Mouse (Mus musculus): Measurements from ENCODE around the gene Spon2. TPM values are rescaled to one million over a fixed set of nuclear protein-coding genes. Genes with fewer than 3 reads are reported as not detected.

Spon2 gene
- polyA plus RNA-seq, 1 experiment = 8.9 TPM

- no peak for DNase-seq (ENCODE audit: low read depth in 1 of 2, low spot score in 2 of 2)
- Histone ChIP-seq H3K27me3 (ENCODE audit: control insufficient read depth, insufficient read depth, low read length) (no peaks in the 10 kb centered on the region), H3K4me1 (ENCODE audit: control insufficient read depth, insufficient read depth, insufficient read length) (peaks cover 3% of the 10 kb centered on the region; the same call in 1 of the 2 replicates), H3K27ac (ENCODE audit: insufficient read depth, low read length) (0 out of 2 replicates have a peak overlapping the region, but pooled peaks have one; percentile 10), H3K36me3 (ENCODE audit: control insufficient read depth, insufficient read depth, low read length) (no peaks in the 10 kb centered on the region), H3K4me3 (ENCODE audit: extremely low read depth, insufficient read depth, insufficient read length) (no peak overlapping the region)
- TF ChIP-seq POLR2A (IDR thresholded peaks at IDR 0.05; ENCODE audit: low read depth, low read length) = no peak
- TF ChIP-seq CTCF (IDR thresholded peaks at IDR 0.05; ENCODE audit: extremely low read depth, insufficient read depth, insufficient read length, insufficient replicate concordance) = no peak
- 64% methylated on average over 20 of the region's 20 CpGs for WGBS
These were observed 643 bp upstream of the Spon2 start for GRCm38 (mm10) chr5:33218746-33219449.

DNA sequence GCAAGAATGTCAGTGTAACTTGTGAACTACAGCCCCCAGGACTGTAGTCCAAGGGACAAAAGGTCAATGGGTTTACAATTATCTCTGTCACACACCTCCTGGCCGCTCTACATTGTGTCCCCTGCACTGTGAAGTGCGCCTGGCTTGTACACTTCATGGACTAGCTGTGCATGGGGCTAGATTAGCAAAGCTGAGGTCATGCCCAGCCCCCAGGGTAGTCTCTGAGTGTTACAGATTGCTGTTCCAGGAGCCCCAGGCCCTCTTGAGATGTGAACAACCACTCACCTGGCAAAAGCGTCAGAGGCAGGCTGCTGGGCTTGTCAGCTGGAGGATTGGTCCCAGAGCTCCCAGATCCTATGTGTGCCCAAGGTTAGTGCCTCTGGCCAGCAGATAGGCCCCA is 592 bp downstream of the Spon2 start:
- DNase-seq (ENCODE audit: low read depth in 1 of 2, low spot score in 2 of 2) = no peak
- Histone ChIP-seq H3K27ac (ENCODE audit: insufficient read depth, low read length) (no peak overlapping the region), H3K4me3 (ENCODE audit: extremely low read depth, insufficient read depth, insufficient read length) (no peak overlapping the region), H3K36me3 (ENCODE audit: control insufficient read depth, insufficient read depth, low read length) (no peaks in the 10 kb centered on the region), H3K27me3 (ENCODE audit: control insufficient read depth, insufficient read depth, low read length) (no peaks in the 10 kb centered on the region), H3K4me1 (ENCODE audit: control insufficient read depth, insufficient read depth, insufficient read length) (no peaks in the 10 kb centered on the region)
- TF ChIP-seq CTCF (IDR thresholded peaks at IDR 0.05; ENCODE audit: extremely low read depth, insufficient read depth, insufficient read length, insufficient replicate concordance) (no peak), POLR2A (IDR thresholded peaks at IDR 0.05; ENCODE audit: low read depth, low read length) (no peak)
- 84% methylated on average over 3 of the region's 3 CpGs for WGBS

GRCm38 (mm10) chr5:33214723-33215122 is 3.5 kb downstream of the Spon2 start:
- Histone ChIP-seq H3K27me3 (ENCODE audit: control insufficient read depth, insufficient read depth, low read length) (no peaks in the 10 kb centered on the region), H3K27ac (ENCODE audit: insufficient read depth, low read length) (no peak overlapping the region), H3K4me1 (ENCODE audit: control insufficient read depth, insufficient read depth, insufficient read length) (no peaks in the 10 kb centered on the region), H3K36me3 (ENCODE audit: control insufficient read depth, insufficient read depth, low read length) (no peaks in the 10 kb centered on the region), H3K4me3 (ENCODE audit: extremely low read depth, insufficient read depth, insufficient read length) (no peak overlapping the region)
- DNase-seq (ENCODE audit: low read depth in 1 of 2, low spot score in 2 of 2) = no peak
- WGBS = 79% methylated on average over 4 of the region's 4 CpGs
- TF ChIP-seq POLR2A (IDR thresholded peaks at IDR 0.05; ENCODE audit: low read depth, low read length) (no peak), CTCF (IDR thresholded peaks at IDR 0.05; ENCODE audit: extremely low read depth, insufficient read depth, insufficient read length, insufficient replicate concordance) (no peak)

DNA sequence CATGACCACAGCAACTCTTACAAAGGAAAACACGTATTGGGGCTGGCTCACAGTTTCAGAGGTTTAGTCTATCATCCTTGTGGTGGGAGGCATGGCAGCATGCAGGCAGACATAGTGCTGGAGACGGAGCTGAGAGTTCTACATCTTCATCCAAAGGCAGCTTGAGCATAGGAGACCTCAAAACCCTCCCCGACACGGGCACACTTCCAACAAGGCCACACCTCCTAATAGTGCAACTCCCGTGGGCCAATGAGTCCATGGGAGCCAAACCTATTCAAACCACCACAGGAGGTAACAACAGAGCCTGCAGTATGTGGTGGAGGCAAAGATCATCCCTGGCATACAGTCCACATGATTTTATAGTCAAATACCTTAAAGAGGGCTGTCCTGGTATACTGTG is 7.0 kb downstream of the Spon2 start:
- no peak for TF ChIP-seq CTCF (IDR thresholded peaks at IDR 0.05; ENCODE audit: extremely low read depth, insufficient read depth, insufficient read length, insufficient replicate concordance)
- TF ChIP-seq POLR2A (IDR thresholded peaks at IDR 0.05; ENCODE audit: low read depth, low read length) = no peak

DNA sequence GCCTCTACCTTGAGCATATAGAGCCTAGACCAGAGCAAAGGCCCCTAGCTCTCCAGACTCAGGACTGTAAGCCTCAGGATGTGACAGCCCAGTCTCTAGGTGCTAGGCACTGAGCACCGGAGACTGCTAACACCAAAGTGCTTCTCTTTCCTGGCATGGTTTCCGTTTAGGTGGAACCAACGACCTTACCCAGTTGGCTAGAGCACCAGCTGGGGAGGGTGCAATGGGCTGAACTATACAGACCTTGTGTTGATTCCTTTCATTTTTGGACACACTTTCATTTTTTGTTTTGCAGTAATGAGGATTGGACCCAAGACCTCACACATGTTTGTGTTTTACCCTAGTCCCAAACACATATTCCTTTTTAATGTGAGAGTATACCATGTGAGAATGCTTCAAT is 7.7 kb downstream of the Spon2 start:
- Histone ChIP-seq H3K36me3 (ENCODE audit: control insufficient read depth, insufficient read depth, low read length) (no peaks in the 10 kb centered on the region), H3K27ac (ENCODE audit: insufficient read depth, low read length) (no peak overlapping the region), H3K4me1 (ENCODE audit: control insufficient read depth, insufficient read depth, insufficient read length) (no peaks in the 10 kb centered on the region), H3K27me3 (ENCODE audit: control insufficient read depth, insufficient read depth, low read length) (no peaks in the 10 kb centered on the region), H3K4me3 (ENCODE audit: extremely low read depth, insufficient read depth, insufficient read length) (no peak overlapping the region)
- TF ChIP-seq CTCF (IDR thresholded peaks at IDR 0.05; ENCODE audit: extremely low read depth, insufficient read depth, insufficient read length, insufficient replicate concordance) = no peak
- TF ChIP-seq POLR2A (IDR thresholded peaks at IDR 0.05; ENCODE audit: low read depth, low read length) = no peak
- 70% methylated on average over 3 of the region's 3 CpGs for WGBS
- no peak for DNase-seq (ENCODE audit: low read depth in 1 of 2, low spot score in 2 of 2)

More for the DNA sequence above, 7.0 kb downstream of the Spon2 start:
- no peak overlapping the region for H3K4me3 ChIP-seq (ENCODE audit: extremely low read depth, insufficient read depth, insufficient read length)
- no peaks in the 10 kb centered on the region for H3K36me3 ChIP-seq (ENCODE audit: control insufficient read depth, insufficient read depth, low read length)
- H3K27me3 ChIP-seq (ENCODE audit: control insufficient read depth, insufficient read depth, low read length) = no peaks in the 10 kb centered on the region
- 86% methylated on average over 5 of the region's 5 CpGs for WGBS
- no peak overlapping the region for H3K27ac ChIP-seq (ENCODE audit: insufficient read depth, low read length)
- H3K4me1 ChIP-seq (ENCODE audit: control insufficient read depth, insufficient read depth, insufficient read length) = no peaks in the 10 kb centered on the region
- no peak for DNase-seq (ENCODE audit: low read depth in 1 of 2, low spot score in 2 of 2)

- Histone ChIP-seq H3K36me3 (ENCODE audit: control insufficient read depth, insufficient read depth, low read length) (no peaks in the 10 kb centered on the region), H3K27me3 (ENCODE audit: control insufficient read depth, insufficient read depth, low read length) (no peaks in the 10 kb centered on the region), H3K4me1 (ENCODE audit: control insufficient read depth, insufficient read depth, insufficient read length) (no peaks in the 10 kb centered on the region), H3K4me3 (ENCODE audit: extremely low read depth, insufficient read depth, insufficient read length) (no peak overlapping the region), H3K27ac (ENCODE audit: insufficient read depth, low read length) (no peak overlapping the region)
- TF ChIP-seq POLR2A (IDR thresholded peaks at IDR 0.05; ENCODE audit: low read depth, low read length) (no peak), CTCF (IDR thresholded peaks at IDR 0.05; ENCODE audit: extremely low read depth, insufficient read depth, insufficient read length, insufficient replicate concordance) (no peak)
- WGBS = 76% methylated on average over 14 of the region's 14 CpGs
- no peak for DNase-seq (ENCODE audit: low read depth in 1 of 2, low spot score in 2 of 2)
These were observed 9.6 kb downstream of the Spon2 start for GRCm38 (mm10) chr5:33208533-33209245.

- 77% methylated on average over 9 of the region's 9 CpGs for WGBS
- no peak overlapping the region for H3K27ac ChIP-seq (ENCODE audit: insufficient read depth, low read length)
- no peak overlapping the region for H3K4me3 ChIP-seq (ENCODE audit: extremely low read depth, insufficient read depth, insufficient read length)
- no peaks in the 10 kb centered on the region for H3K27me3 ChIP-seq (ENCODE audit: control insufficient read depth, insufficient read depth, low read length)
- H3K4me1 ChIP-seq (ENCODE audit: control insufficient read depth, insufficient read depth, insufficient read length) = no peaks in the 10 kb centered on the region
- DNase-seq (ENCODE audit: low read depth in 1 of 2, low spot score in 2 of 2) = no peak
- no peaks in the 10 kb centered on the region for H3K36me3 ChIP-seq (ENCODE audit: control insufficient read depth, insufficient read depth, low read length)
- TF ChIP-seq CTCF (IDR thresholded peaks at IDR 0.05; ENCODE audit: extremely low read depth, insufficient read depth, insufficient read length, insufficient replicate concordance) = no peak
- TF ChIP-seq POLR2A (IDR thresholded peaks at IDR 0.05; ENCODE audit: low read depth, low read length) = no peak
These were observed 11.1 kb downstream of the Spon2 start for GRCm38 (mm10) chr5:33207136-33207535.

All from spleen, adult 2 months (tissue).